Mouse (Mus musculus): ENCODE data around the gene Macrod1. TPM values are rescaled to one million over a fixed set of nuclear protein-coding genes. Genes with fewer than 3 reads are reported as not detected.

The Macrod1 gene
- polyA plus RNA-seq, 1 experiment from 2014 or later, result 3.3 TPM

DNA sequence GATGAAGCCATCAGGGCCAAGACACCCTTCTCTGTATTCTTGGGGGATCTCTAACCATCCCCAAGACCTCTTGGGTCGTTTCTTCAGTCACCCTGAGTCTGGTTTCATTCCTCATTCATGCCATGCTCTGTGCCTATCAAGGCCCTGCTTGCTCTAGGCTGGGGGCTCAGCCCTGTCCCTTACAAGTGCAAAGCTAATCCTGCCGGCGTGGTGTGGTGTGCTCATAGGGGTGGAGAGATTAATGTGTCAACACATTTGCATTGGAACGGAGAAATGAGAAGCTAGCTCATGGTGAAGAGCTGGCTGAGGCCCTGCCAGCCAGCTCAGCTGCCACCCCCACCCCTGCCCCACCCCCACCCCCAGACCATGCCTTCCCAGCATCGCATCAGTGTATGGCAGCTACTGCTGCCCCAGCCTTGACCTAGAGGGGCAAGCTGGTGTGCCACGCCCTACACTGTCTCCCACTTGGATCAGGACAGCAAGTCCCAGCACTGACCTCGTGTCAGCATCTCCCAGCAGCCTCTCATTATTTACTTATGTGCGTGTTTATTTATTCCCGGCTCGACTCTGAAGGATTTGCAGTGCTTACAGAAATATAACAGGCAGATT is 66.2 kb downstream of the Macrod1 start:
- Histone ChIP-seq H3K9me3 (no peaks in the 10 kb centered on the region), H3K4me3 (no peak overlapping the region), H3K4me1 (peaks cover 22% of the 10 kb centered on the region), H3K27me3 (peaks cover 59% of the 10 kb centered on the region), H3K27ac (replicated peaks) (peak overlapping the region; percentile 63), H3K9ac (replicated peaks) (no peak overlapping the region), H3K4me2 (replicated peaks) (no peak overlapping the region), H3K36me3 (no peaks in the 10 kb centered on the region)
- WGBS, result 30% methylated on average over 10 of the region's 10 CpGs
- ATAC-seq (ENCODE audit: low FRiP score, low read depth), result peak; percentile 74

DNA sequence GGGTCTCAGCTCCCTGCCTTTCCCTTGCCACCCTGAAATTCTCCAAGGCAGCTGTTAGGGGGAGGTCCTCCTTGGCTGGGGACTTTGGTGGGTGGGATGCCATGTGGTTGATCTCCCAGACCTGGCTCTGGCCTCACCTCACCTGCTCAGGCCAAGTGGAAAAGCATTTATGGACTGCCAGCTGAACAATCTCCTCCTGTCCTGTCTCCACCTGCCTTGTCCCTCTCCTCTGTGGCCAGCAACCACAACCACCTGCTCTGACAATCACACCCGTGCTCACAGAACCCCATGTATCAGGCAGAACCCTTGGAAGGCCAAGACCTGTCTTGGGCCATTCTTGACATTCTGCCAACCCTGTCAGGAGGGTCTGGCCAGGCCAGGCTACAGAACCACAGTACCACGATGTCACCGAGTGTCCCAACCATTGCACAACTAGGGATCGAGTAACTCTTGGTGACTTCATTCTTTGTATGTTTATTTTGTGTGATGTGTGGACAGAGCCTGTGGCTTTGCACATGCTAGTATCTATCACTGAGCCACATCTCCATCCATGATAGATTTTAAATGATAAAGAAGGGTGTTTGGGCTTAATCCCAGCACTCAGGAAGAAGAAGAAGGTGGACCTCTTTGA is 69.0 kb downstream of the Macrod1 start:
- Histone ChIP-seq H3K4me2 (replicated peaks) (no peak overlapping the region), H3K27me3 (peaks cover 51% of the 10 kb centered on the region), H3K4me1 (peaks cover 45% of the 10 kb centered on the region), H3K4me3 (no peak overlapping the region), H3K27ac (replicated peaks) (no peak overlapping the region), H3K9me3 (no peaks in the 10 kb centered on the region), H3K36me3 (no peaks in the 10 kb centered on the region), H3K9ac (replicated peaks) (no peak overlapping the region)
- ATAC-seq (ENCODE audit: low FRiP score, low read depth), result no peak
- WGBS, result 90% methylated on average over 4 of the region's 4 CpGs

DNA sequence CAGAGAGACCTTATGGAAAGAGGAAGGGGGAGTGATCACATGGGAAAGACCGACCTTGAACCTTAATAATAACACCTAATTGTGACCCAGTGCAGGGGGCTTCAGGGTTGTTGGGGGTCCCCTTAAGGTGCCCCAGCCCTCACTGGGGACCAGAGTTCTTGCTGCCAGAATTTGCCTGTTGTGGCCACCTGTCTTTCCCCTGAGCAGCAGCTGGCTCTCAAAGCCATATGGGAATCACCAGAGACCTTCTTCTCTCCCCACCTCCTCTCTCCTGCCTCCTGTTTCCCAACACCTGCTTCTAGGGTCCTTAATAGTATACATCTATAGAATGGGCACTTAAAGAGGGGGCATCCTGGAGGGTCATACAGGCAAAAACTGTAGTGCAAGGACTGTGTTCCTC is 69.6 kb downstream of the Macrod1 start:
- H3K27ac ChIP-seq (replicated peaks), result no peak overlapping the region
- 85% methylated on average over 1 of the region's 1 CpGs for WGBS
- no peaks in the 10 kb centered on the region for H3K36me3 ChIP-seq
- no peaks in the 10 kb centered on the region for H3K9me3 ChIP-seq
- no peak overlapping the region for H3K4me2 ChIP-seq (replicated peaks)
- peaks cover 45% of the 10 kb centered on the region for H3K4me1 ChIP-seq
- H3K27me3 ChIP-seq, result peaks cover 51% of the 10 kb centered on the region
- ATAC-seq (ENCODE audit: low FRiP score, low read depth), result no peak
- no peak overlapping the region for H3K4me3 ChIP-seq
- H3K9ac ChIP-seq (replicated peaks), result no peak overlapping the region

DNA sequence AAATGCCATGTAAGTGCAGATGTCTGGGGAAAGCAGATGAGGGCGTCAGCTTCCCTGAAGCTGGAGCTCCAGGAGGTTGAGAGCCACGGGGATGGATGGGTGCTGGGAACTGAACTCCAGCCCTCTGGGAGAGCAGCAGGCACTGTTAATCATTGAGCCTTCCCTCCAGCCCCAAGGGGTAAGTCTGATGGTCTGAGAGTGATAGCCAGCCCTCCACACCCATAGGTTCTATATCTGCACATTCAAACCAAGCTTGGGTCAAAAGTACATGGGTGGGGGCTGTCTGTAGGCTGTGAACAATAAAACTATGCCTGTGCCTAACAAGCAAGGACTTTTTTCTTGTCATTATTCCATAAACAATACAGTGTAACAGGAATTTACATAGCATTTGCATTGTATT is 70.3 kb downstream of the Macrod1 start:
- Histone ChIP-seq H3K4me2 (replicated peaks) (no peak overlapping the region), H3K4me1 (peaks cover 41% of the 10 kb centered on the region), H3K9me3 (no peaks in the 10 kb centered on the region), H3K27ac (replicated peaks) (no peak overlapping the region), H3K27me3 (peaks cover 51% of the 10 kb centered on the region), H3K4me3 (no peak overlapping the region), H3K36me3 (no peaks in the 10 kb centered on the region), H3K9ac (replicated peaks) (no peak overlapping the region)
- WGBS, result 85% methylated on average over 2 of the region's 2 CpGs
- ATAC-seq (ENCODE audit: low FRiP score, low read depth), result no peak

DNA sequence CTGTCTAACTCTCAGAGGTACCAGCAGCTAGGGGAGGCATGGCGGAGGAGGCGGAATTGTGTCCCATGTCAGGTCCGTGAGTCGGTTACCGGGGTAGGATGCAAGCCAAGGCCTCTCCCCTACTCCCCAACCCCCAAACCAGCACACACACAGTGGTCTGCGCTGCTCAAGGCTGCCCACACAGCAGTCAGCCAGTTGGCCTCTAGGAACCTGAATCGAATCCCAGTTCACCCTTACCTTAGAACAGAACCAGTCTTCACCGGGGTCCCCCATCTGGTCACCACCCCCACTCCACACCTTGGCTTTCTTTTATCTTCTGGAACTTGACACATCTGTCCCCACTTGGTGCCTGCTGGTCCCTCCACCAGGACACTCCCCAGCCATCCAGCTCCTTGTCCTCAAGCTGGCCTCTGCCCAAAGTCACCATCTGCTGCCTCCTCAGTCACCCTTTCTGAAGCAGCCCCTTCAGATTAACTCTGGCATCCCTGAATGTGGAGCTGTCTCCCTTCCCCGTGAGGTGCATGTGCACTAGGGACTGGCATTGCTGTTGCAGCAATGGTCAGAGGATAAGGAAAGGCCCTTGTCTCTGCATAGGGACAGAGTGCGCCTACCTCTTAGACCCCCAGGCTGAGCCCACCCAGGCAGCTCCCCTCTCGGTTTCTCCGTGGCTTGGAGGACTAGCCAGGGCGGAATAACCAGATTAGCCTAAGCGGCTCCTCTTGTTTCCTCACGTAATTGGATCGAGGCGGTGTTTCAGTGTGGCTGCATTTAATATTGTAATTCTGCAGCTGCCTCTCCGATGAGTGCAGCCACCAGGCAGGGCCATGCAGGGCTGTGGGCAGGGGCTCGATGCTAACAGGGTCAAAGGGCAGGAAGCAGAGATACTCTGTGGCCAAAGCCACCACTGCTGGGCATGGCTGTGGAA is 72.2 kb downstream of the Macrod1 start:
- peaks cover 60% of the 10 kb centered on the region for H3K27me3 ChIP-seq
- no peak overlapping the region for H3K4me3 ChIP-seq
- H3K27ac ChIP-seq (replicated peaks), result peak overlapping the region; percentile 75
- H3K9ac ChIP-seq (replicated peaks), result no peak overlapping the region
- H3K36me3 ChIP-seq, result no peaks in the 10 kb centered on the region
- 37% methylated on average over 19 of the region's 19 CpGs for WGBS
- H3K4me2 ChIP-seq (replicated peaks), result 0 out of 2 replicates have a peak overlapping the region, but pooled peaks have one; percentile 9
- H3K9me3 ChIP-seq, result no peaks in the 10 kb centered on the region
- H3K4me1 ChIP-seq, result peaks cover 40% of the 10 kb centered on the region
- peak; percentile 69 for ATAC-seq (ENCODE audit: low FRiP score, low read depth)

DNA sequence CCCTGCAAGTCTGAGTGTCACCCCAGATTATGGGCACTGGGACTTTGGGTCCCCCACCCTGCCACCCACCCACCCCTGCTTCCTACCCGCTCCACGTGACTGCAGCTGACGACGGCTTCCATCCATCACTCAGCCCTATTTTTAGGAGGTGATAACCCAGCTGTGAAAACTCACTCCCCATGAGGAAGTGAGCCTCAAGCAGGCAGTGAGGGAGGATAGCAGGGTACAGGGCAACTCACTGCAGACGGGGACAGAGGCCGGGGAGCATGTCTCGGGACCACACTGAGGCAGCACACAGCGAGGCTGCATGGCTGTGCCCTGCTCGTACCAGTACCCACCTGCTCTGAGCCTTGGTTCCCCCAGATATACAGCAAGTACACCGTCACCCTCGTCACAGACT is 73.7 kb downstream of the Macrod1 start:
- peaks cover 51% of the 10 kb centered on the region for H3K27me3 ChIP-seq
- H3K27ac ChIP-seq (replicated peaks), result no peak overlapping the region
- H3K36me3 ChIP-seq, result no peaks in the 10 kb centered on the region
- H3K4me1 ChIP-seq, result peaks cover 55% of the 10 kb centered on the region
- no peak for ATAC-seq (ENCODE audit: low FRiP score, low read depth)
- no peak overlapping the region for H3K4me3 ChIP-seq
- WGBS, result 82% methylated on average over 11 of the region's 11 CpGs
- H3K9ac ChIP-seq (replicated peaks), result no peak overlapping the region
- H3K9me3 ChIP-seq, result no peaks in the 10 kb centered on the region
- H3K4me2 ChIP-seq (replicated peaks), result no peak overlapping the region

DNA sequence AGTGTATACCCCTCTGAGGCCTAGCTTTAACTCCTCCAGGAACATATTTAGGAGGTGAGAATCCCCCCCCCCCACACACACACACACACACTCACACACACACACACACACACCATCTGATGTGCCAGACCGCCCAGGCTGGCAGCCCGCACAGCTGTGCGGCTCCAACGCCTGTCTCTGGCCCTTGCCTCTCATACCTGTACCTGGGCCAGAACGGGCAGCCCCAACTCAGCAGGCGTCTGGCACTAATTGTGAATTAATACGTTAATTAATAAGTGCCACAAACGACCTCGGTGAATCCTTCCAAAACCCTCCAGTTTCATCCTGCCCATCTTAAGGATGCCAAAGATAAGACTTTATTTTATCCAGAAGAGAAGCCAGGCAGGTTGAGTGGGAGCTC is 76.8 kb downstream of the Macrod1 start:
- H3K27ac ChIP-seq (replicated peaks), result peak overlapping the region; percentile 81
- no peaks in the 10 kb centered on the region for H3K36me3 ChIP-seq
- H3K4me3 ChIP-seq, result no peak overlapping the region
- peaks cover 62% of the 10 kb centered on the region for H3K27me3 ChIP-seq
- no peaks in the 10 kb centered on the region for H3K9me3 ChIP-seq
- peaks cover 78% of the 10 kb centered on the region for H3K4me1 ChIP-seq
- WGBS, result 82% methylated on average over 9 of the region's 9 CpGs
- ATAC-seq (ENCODE audit: low FRiP score, low read depth), result no peak
- no peak overlapping the region for H3K9ac ChIP-seq (replicated peaks)
- no peak overlapping the region for H3K4me2 ChIP-seq (replicated peaks)

DNA sequence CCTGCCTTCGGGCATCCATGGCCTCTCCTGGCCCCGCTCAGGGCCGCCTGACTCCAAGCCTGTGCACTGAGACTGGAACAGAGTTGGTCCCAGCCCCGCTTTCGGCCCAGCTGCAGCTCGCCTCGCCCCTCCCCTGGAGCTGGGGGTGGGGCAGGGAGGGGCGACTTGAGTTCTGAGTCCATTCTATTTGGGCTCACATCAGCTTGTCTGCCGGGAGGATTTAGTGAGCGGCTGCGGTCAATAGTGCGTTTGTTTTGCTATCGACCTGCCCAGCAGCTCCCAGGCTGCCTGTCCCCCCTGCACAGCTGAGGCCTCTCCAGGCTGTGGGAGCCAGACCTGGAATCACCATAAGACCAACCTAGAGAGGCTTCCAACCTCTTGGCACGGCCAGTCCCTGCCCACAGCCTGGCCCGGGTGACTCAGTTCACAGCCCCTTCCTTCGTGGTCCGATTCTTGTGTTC is 78.1 kb downstream of the Macrod1 start:
- H3K4me1 ChIP-seq, result peaks cover 79% of the 10 kb centered on the region
- no peak overlapping the region for H3K4me3 ChIP-seq
- 7% methylated on average over 17 of the region's 17 CpGs for WGBS
- H3K36me3 ChIP-seq, result no peaks in the 10 kb centered on the region
- H3K9me3 ChIP-seq, result no peaks in the 10 kb centered on the region
- H3K27me3 ChIP-seq, result peaks cover 60% of the 10 kb centered on the region
- ATAC-seq (ENCODE audit: low FRiP score, low read depth), result peak; percentile 79
- H3K27ac ChIP-seq (replicated peaks), result peak overlapping the region; percentile 81
- H3K4me2 ChIP-seq (replicated peaks), result peak overlapping the region; percentile 21; the same call in 1 of the 2 replicates
- no peak overlapping the region for H3K9ac ChIP-seq (replicated peaks)

DNA sequence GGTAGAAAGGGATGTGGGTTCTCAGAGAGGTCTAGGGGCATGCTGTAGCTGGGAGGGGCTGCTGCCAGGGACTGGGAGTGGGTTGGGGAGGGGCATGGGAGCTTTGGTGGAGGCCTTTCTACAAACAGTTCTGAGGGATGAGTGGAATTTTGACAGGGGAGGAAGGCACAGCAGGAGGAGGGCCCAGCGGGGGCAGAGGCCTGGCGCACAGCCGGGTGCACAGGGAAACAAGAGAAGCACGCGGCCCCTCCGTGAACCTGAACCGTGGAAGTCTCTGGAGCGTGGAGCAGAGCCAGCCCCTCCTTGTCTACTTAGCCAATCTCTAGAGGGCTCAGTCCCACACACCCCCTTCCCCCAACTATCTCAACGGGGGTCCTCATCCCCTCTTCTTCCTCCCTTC is 78.9 kb downstream of the Macrod1 start:
- peaks cover 56% of the 10 kb centered on the region for H3K27me3 ChIP-seq
- H3K4me1 ChIP-seq, result peaks cover 79% of the 10 kb centered on the region
- H3K9ac ChIP-seq (replicated peaks), result peak overlapping the region; percentile 12; the same call in 1 of the 2 replicates
- no peaks in the 10 kb centered on the region for H3K36me3 ChIP-seq
- WGBS, result 2% methylated on average over 9 of the region's 9 CpGs
- H3K4me3 ChIP-seq, result no peak overlapping the region
- ATAC-seq (ENCODE audit: low FRiP score, low read depth), result peak; percentile 43
- peak overlapping the region; percentile 81 for H3K27ac ChIP-seq (replicated peaks)
- no peak overlapping the region; the same call in 1 of the 2 replicates for H3K4me2 ChIP-seq (replicated peaks)
- no peaks in the 10 kb centered on the region for H3K9me3 ChIP-seq

DNA sequence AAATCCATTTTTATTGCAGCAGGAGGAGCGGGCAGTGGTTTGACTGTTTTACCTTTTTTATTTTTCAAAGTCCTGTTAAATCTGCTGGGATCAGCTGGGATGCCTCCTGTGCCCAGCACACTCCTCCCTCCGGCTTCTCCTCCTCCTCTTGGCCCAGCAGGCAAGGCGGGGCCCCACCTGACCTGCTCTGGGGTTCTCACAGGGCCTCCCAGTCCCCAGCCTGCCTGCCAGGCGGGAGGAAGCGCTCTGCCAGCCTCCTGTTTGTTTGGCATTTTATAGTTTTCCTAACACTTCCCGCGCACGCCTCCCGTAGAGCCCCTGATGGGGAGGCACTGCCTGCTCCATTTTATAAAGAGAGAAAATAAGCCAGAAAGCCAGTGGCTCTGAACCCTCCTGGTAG is 79.4 kb downstream of the Macrod1 start:
- Histone ChIP-seq H3K27me3 (peaks cover 51% of the 10 kb centered on the region), H3K4me1 (peaks cover 84% of the 10 kb centered on the region), H3K27ac (replicated peaks) (peak overlapping the region; percentile 81), H3K36me3 (no peaks in the 10 kb centered on the region), H3K9me3 (no peaks in the 10 kb centered on the region), H3K9ac (replicated peaks) (0 out of 2 replicates have a peak overlapping the region, but pooled peaks have one; percentile 16), H3K4me2 (replicated peaks) (0 out of 2 replicates have a peak overlapping the region, but pooled peaks have one; percentile 10), H3K4me3 (no peak overlapping the region)
- 10% methylated on average over 9 of the region's 9 CpGs for WGBS
- ATAC-seq (ENCODE audit: low FRiP score, low read depth), result no peak

DNA sequence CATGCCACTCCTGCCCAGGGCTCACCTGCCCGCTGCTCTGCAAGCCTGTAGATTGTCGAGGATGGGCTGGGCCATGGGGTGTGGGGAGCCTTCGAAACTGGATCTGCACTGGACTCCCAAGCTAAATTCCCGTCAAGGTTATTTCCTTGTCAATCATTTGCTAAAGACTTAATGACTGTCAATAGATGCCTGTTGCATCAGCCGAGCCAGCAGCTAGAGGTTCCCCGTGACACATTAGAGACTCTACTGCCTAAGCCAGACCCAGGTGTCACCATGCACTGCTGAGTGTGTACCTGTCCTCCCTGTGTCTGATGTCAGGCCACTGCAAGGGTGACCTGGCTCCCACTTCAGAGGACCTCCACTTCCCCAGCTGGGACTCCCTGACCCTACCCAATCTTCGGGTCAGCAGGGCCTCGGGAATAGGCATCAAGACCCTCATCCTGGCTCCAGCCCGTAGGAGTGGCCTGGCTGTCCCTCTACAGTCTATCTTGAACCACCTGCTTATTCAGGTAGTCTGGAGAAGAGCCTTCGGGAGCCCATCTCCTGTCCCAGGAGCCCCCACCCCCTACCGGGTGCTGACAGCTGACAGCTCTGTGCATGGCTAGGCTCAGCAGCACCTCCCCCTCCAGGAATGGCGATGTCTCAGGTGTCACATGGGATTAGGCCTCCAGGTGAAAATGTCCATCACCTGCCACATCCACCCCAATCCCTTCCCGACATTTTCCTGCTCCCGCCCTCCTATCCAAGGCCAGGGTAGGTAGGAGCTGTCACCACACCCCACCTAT is 80.3 kb downstream of the Macrod1 start:
- H3K4me1 ChIP-seq, result peaks cover 93% of the 10 kb centered on the region
- H3K4me2 ChIP-seq (replicated peaks), result no peak overlapping the region
- H3K4me3 ChIP-seq, result no peak overlapping the region
- peak overlapping the region; percentile 81; the same call in 1 of the 2 replicates for H3K27ac ChIP-seq (replicated peaks)
- H3K36me3 ChIP-seq, result no peaks in the 10 kb centered on the region
- no peak for ATAC-seq (ENCODE audit: low FRiP score, low read depth)
- WGBS, result 38% methylated on average over 14 of the region's 14 CpGs
- H3K9me3 ChIP-seq, result no peaks in the 10 kb centered on the region
- peaks cover 42% of the 10 kb centered on the region for H3K27me3 ChIP-seq
- 0 out of 2 replicates have a peak overlapping the region, but pooled peaks have one; percentile 16 for H3K9ac ChIP-seq (replicated peaks)
